Mouse (Mus musculus) erythroblast, embryonic 14.5 days (primary cell): ENCODE measurements around the gene Otos.

ENCODE experiments used
- GATA1 ChIP-seq: IDR thresholded peaks from 2 replicates; pipeline ENCODE4 v1.6.1; 2012; ENCODE audit warnings: low read length, inconsistent platforms, mixed read lengths
- TAL1 ChIP-seq: IDR thresholded peaks from 3 replicates; pipeline ENCODE4 v1.6.1; 2012; ENCODE audit warnings: low read length, inconsistent platforms, mixed read lengths

DNA sequence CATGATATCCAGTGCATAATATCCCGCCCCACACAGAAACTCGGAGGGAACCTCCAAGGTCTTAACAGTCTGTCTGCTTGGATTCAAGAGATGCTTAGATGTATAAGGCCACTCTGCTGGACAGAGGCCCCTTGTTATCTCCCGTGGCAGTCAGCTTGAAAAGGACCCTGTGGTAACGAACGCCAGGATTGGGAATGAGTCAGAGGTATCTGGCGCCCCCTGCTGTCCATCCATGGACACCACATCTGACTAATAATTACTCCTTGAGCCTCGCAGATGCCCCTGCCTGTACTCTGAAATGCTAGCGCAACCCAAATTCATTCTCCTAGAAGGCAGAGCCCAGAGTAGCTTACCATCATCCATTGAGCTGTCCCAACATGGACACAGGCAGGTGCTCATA is 889 bp downstream of the Otos start:
- TF ChIP-seq GATA1 = no peak
- no peak for TF ChIP-seq TAL1
